Mouse (Mus musculus) MEL (cell line): ENCODE measurements around the gene Otp.

Experiments
- CHD2 ChIP-seq: IDR thresholded peaks from 2 replicates; pipeline ENCODE4 v1.6.1; 2011; ENCODE audit warnings: low read length, improper control_type of control experiment
- CTCF ChIP-seq, 3 experiments: IDR thresholded peaks in 2 of 3; conservative IDR thresholded peaks in 1 of 3; 2 replicates each; pipeline ENCODE4 v1.5.1; 2011 to 2012; ENCODE audit warnings: low read length in 3 of 3, low read depth in 2 of 3, mild to moderate bottlenecking in 2 of 3, improper control_type of control experiment in 1 of 3, inconsistent platforms in 1 of 3, mixed read lengths in 1 of 3, moderate library complexity in 1 of 3; ENCODE audit not compliant: control insufficient read depth in 1 of 3, insufficient read depth in 1 of 3, poor library complexity in 1 of 3, severe bottlenecking in 1 of 3
- E2F4 ChIP-seq: IDR thresholded peaks from 2 replicates; pipeline ENCODE4 v1.6.1; 2011; ENCODE audit warnings: low read depth, low read length, improper control_type of control experiment, borderline replicate concordance
- EP300 ChIP-seq, 2 experiments: IDR thresholded peaks; 2 replicates each; pipeline ENCODE4 v1.6.1; 2011; ENCODE audit warnings: improper control_type of control experiment in 2 of 2, low read length in 2 of 2, low read depth in 1 of 2, mild to moderate bottlenecking in 1 of 2
- GATA1 ChIP-seq: IDR thresholded peaks from 2 replicates; pipeline ENCODE4 v1.6.1; 2011; ENCODE audit warnings: low read depth, low read length, improper control_type of control experiment
- KAT2A ChIP-seq: conservative IDR thresholded peaks from 2 replicates; pipeline ENCODE4 v1.6.1; 2012; ENCODE audit warnings: low read depth, low read length, improper control_type of control experiment, inconsistent platforms
- MAX ChIP-seq: IDR thresholded peaks from 2 replicates; pipeline ENCODE4 v1.6.1; 2011; ENCODE audit warnings: low read length, improper control_type of control experiment
- NRF1 ChIP-seq: IDR thresholded peaks from 2 replicates; pipeline ENCODE4 v1.6.1; 2014; ENCODE audit warnings: low read depth, mild to moderate bottlenecking, inconsistent platforms, low read length, improper control_type of control experiment, moderate library complexity; ENCODE audit not compliant: poor library complexity, insufficient read depth, severe bottlenecking
- POLR2A ChIP-seq, 2 experiments: IDR thresholded peaks; 2 replicates each; pipeline ENCODE4 v1.6.1; 2011 to 2012; ENCODE audit warnings: low read length in 2 of 2, mild to moderate bottlenecking in 2 of 2, control low read depth in 1 of 2, improper control_type of control experiment in 1 of 2, low read depth in 1 of 2, moderate library complexity in 1 of 2; ENCODE audit not compliant: control insufficient read depth in 1 of 2, insufficient read depth in 1 of 2, poor library complexity in 1 of 2
- ZKSCAN1 ChIP-seq: IDR thresholded peaks from 2 replicates; pipeline ENCODE4 v1.6.1; 2012; ENCODE audit warnings: low read depth, mild to moderate bottlenecking, inconsistent platforms, low read length, improper control_type of control experiment, moderate library complexity

GRCm38 (mm10) chr13:94877211-94877590 lies 1.8 kb downstream of the Otp start:
- TF ChIP-seq CTCF (IDR thresholded peaks at IDR 0.05 in 2 of 3, conservative IDR thresholded peaks at IDR 0.05 in 1 of 3; ENCODE audit: control insufficient read depth in 1 of 3, insufficient read depth in 1 of 3, low read depth in 2 of 3, low read length in 3 of 3, poor library complexity in 1 of 3, severe bottlenecking in 1 of 3) (no peak), E2F4 (no peak), CHD2 (no peak), KAT2A (no peak), EP300 (IDR thresholded peaks at IDR 0.05; ENCODE audit: low read depth in 1 of 2, low read length in 2 of 2) (no peak), GATA1 (no peak), ZKSCAN1 (no peak), NRF1 (no peak), MAX (no peak), POLR2A (IDR thresholded peaks at IDR 0.05; ENCODE audit: control insufficient read depth in 1 of 2, insufficient read depth in 1 of 2, low read depth in 1 of 2, low read length in 2 of 2, poor library complexity in 1 of 2) (no peak)
